Mouse (Mus musculus) lung, embryonic 14.5 days (tissue): ENCODE results near the gene Gm5767. TPM values are rescaled to one million over a fixed set of nuclear protein-coding genes. Genes with fewer than 3 reads are reported as not detected.

ENCODE experiments used
- ATAC-seq: fragments of 200-750 bp; cut with Nextera tagmentation; 2 replicates; pipeline ENCODE4 v1.8.0; 2017; ENCODE audit warnings: mild to moderate bottlenecking, moderate TSS enrichment, moderate library complexity; ENCODE audit not compliant: insufficient read depth
- DNase-seq: peaks from one replicate; pipeline ENCODE4 v3.0.0-alpha.2; 2015
- H3K27ac ChIP-seq: fragments of 300-500 bp; sonication (generic); 2 replicates; pipeline ENCODE4 v1.5.1; 2014; ENCODE audit warnings: low read depth, mild to moderate bottlenecking, moderate library complexity
- H3K27me3 ChIP-seq: fragments of 300-500 bp; sonication (generic); 2 replicates; pipeline ENCODE4 v1.6.1; 2014; ENCODE audit warnings: low read length, control low read depth; ENCODE audit not compliant: insufficient read depth
- H3K36me3 ChIP-seq: fragments of 300-500 bp; sonication (generic); 2 replicates; pipeline ENCODE4 v1.6.1; 2014; ENCODE audit warnings: control low read depth; ENCODE audit not compliant: insufficient read depth
- H3K4me1 ChIP-seq: fragments of 300-500 bp; sonication (generic); 2 replicates; pipeline ENCODE4 v1.6.1; 2014; ENCODE audit warnings: antibody characterized with exemption, control low read depth; ENCODE audit not compliant: insufficient read depth
- H3K4me2 ChIP-seq: fragments of 300-500 bp; sonication (generic); 2 replicates; pipeline ENCODE4 v1.6.1; 2014; ENCODE audit warnings: mild to moderate bottlenecking
- H3K4me3 ChIP-seq: fragments of 300-500 bp; sonication (generic); 2 replicates; pipeline ENCODE4 v1.5.1; 2014; ENCODE audit warnings: low read depth, low read length
- H3K9ac ChIP-seq: fragments of 300-500 bp; sonication (generic); 2 replicates; pipeline ENCODE4 v1.6.1; 2014
- H3K9me3 ChIP-seq: fragments of 300-500 bp; sonication (generic); 2 replicates; pipeline ENCODE4 v1.6.1; 2016; ENCODE audit warnings: low read depth, low read length, control low read depth
- CTCF ChIP-seq: IDR thresholded peaks from 2 replicates; pipeline ENCODE4 v1.5.1; 2016; ENCODE audit warnings: antibody characterized with exemption, low read depth
- WGBS: fragments of 180-500 bp; shearing (Covaris S2); extraction: QIAGEN DNeasy Blood & Tissue Kit; methylation state at CpG from one replicate; pipeline ENCODE4 v1.1.7; 2014; 5-methylcytosine and 5-hydroxymethylcytosine counted together
- polyA plus RNA-seq: library from polyadenylated mRNA; unstranded; fragments of >200 nt; fragmentation: Nextera tagmentation; extraction: Ambion mirVana; gene quantifications from 2 replicates; pipeline ENCODE4 v1.2.1, GENCODE M21; 2014

Gm5767 gene
- polyA plus RNA-seq, 1 experiment from 2014 or later: not detected

DNA sequence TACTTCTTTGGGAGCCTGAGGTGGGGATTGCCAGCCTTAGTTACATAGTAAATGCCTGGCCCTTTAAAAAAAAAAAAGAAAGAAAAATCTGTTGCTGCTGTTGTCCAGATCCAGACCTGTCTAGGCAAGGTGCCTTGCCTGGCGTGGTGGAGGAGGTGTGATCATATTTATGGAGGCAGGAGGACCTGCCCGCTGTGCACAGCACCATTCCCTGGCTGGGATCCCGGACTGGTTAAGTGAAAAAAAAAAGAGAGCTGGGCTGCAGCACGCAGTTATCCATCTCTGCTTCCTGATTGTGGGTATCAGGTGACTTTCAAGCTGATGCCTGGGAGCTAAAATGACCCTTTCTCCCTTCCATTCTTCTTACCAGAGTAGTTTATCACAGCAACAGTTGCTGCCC lies 4.5 kb downstream of the Gm5767 start:
- H3K27me3 ChIP-seq: no peaks in the 10 kb centered on the region
- DNase-seq: no peak

DNA sequence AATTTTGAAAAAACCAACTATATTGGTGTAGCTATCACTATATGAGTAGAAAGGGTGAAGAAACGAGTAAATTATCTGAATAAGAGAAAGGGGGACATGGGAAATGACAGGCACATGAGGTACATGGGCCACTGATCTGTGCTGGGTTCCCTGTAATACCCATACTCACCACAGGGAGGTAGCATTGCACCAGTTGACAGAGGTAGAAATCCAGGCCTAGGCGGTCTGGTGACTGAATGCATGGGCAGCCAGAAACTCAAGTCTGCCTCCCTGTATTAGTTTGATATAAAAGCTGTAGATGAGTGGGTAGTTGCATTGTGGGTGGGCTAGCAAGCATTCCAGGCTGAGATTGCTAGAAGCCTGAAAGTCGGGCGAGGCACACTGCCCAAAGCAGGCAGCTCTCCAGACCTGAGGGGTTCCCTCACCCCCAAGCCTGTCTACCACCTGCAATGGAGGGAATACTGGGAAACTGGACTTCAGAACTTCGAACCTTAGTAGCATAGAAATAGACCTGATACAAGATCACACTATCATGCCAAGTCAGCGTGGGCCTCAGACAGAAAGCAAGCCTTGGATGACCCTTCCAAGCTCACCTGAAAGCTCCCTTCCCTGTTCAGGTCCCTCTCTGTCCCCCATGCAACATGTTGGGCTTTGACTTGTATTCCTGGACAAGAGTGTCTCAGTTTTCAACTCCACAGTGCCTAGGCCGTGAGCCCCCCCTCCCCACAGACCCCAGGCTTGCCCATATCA lies 5.7 kb downstream of the Gm5767 start:
- 63% methylated on average over 7 of the region's 7 CpGs for WGBS
- peak; percentile 68 for ATAC-seq
- no peak overlapping the region; the same call in 1 of the 2 replicates for H3K4me2 ChIP-seq

More for the DNA sequence above, 4.5 kb downstream of the Gm5767 start:
- Histone ChIP-seq H3K4me1 (no peaks in the 10 kb centered on the region), H3K27ac (no peak overlapping the region), H3K9me3 (no peaks in the 10 kb centered on the region), H3K4me3 (no peak overlapping the region), H3K9ac (no peak overlapping the region), H3K36me3 (peaks cover 29% of the 10 kb centered on the region), H3K4me2 (no peak overlapping the region)
- TF ChIP-seq CTCF: no peak
- no peak for ATAC-seq
- WGBS: 55% methylated on average over 4 of the region's 4 CpGs

DNA sequence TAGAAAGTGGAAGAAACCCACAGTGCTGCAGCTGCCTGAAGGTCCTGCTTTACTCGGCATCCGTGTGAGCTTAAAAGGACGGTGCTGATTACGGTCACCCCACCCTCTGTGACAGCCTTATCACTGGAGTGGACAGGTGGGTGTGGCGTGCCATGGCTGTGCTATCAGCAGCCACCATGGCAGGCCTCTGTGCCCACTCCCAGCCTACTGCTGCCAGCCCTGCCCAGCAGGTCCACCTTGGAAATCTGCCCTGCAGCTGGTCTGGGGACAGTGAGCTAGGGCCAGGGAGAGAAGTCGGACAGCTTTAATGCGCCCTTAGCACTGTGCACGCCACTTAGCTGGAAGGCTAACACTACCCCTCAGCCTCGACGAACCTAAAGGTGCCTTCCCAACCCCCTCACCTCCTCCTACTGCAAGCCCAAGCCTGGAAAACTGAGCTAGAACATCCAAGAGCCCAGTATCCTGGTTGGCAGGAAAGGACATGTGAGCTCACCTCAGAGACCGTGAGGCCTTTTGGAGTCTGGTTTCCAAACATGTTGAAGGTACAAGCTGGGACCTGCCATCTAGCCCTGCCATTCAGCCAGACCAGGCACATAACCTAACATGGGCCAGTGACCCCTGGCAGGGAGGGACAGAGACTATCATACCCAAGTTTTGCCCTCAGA lies 6.4 kb downstream of the Gm5767 start:
- WGBS: 69% methylated on average over 11 of the region's 11 CpGs
- no peak for TF ChIP-seq CTCF
- Histone ChIP-seq H3K4me3 (no peak overlapping the region), H3K36me3 (peaks cover 48% of the 10 kb centered on the region), H3K27me3 (no peaks in the 10 kb centered on the region), H3K4me2 (no peak overlapping the region; the same call in 1 of the 2 replicates), H3K9me3 (no peaks in the 10 kb centered on the region), H3K27ac (no peak overlapping the region; the same call in 1 of the 2 replicates), H3K9ac (no peak overlapping the region; the same call in 1 of the 2 replicates), H3K4me1 (no peaks in the 10 kb centered on the region)
- DNase-seq (no peak), ATAC-seq (peak; percentile 68)

More for the DNA sequence above, 5.7 kb downstream of the Gm5767 start:
- no peaks in the 10 kb centered on the region for H3K4me1 ChIP-seq
- peak; percentile 82 for DNase-seq
- no peaks in the 10 kb centered on the region for H3K27me3 ChIP-seq
- no peak overlapping the region for H3K27ac ChIP-seq
- no peaks in the 10 kb centered on the region for H3K9me3 ChIP-seq
- peak; percentile 92 for TF ChIP-seq CTCF
- no peak overlapping the region for H3K9ac ChIP-seq
- H3K36me3 ChIP-seq: peaks cover 41% of the 10 kb centered on the region
- no peak overlapping the region for H3K4me3 ChIP-seq

DNA sequence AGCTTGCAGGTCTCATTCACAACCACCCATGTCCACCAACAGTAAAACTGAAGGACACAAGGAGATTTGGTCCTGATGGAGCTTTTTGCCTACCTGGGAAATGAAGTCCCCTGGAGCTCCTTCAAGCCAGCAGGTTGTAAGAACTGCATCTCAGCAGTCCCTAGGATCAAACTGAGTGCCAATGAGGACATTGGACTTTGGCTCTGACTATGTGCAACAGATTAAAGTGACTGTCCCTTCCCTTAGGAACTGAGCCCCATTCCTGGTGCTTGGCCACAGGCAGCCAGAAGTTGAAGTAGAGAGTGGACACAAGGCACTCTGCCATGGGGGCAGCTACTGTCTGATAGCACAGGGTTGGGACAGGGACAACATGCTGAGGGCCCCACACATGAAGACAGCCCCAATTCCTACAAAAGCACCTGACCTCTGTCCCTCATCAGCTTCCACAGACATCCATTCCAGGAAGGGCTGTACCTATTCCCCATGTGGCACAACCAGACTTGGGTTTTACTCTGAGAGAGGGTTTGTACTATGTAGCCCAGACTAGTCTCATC lies 7.1 kb downstream of the Gm5767 start:
- Histone ChIP-seq H3K27me3 (no peaks in the 10 kb centered on the region), H3K9ac (no peak overlapping the region; the same call in 1 of the 2 replicates), H3K36me3 (peaks cover 54% of the 10 kb centered on the region), H3K4me2 (no peak overlapping the region), H3K4me3 (no peak overlapping the region), H3K4me1 (no peaks in the 10 kb centered on the region), H3K9me3 (no peaks in the 10 kb centered on the region), H3K27ac (no peak overlapping the region; the same call in 1 of the 2 replicates)
- DNase-seq: no peak
- no peak for ATAC-seq
- TF ChIP-seq CTCF: no peak

DNA sequence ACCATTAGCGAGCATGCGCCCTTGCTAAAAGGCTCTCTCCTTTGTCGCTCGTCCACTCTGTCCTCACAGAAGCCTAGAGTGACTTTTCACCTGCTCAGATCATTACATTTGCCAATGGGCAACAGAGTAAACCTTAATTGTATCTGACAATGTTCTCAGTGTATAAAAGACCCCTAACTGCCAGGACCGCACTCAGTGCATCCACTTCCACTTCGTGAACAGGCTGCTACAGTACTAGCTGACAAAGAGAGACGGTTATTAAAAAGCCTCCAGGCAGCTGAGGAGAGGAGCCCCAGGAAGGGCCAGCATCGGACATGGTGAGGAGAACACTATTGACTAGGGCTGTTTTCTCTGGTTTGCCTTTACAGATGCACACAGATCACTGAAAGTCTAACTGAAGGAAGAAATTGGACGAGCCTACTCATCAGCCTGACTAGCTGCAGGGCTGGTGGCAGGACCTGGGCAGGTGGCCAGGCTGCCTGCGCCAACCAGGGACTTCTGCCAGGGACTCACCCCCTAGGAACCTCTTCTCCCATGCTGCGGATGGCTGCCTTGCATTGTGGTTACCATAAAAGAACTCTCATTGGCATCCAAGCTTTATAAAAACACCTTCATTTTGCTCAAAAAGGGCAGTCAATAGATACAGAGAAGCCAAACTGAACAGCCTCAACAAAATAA lies 9.5 kb downstream of the Gm5767 start:
- H3K9me3 ChIP-seq: no peaks in the 10 kb centered on the region
- H3K9ac ChIP-seq: no peak overlapping the region
- TF ChIP-seq CTCF: no peak
- DNase-seq (no peak), ATAC-seq (no peak)
- peaks cover 75% of the 10 kb centered on the region for H3K36me3 ChIP-seq
- WGBS: 89% methylated on average over 11 of the region's 11 CpGs
- H3K4me2 ChIP-seq: no peak overlapping the region
- H3K27ac ChIP-seq: no peak overlapping the region
- no peak overlapping the region for H3K4me3 ChIP-seq
- no peaks in the 10 kb centered on the region for H3K4me1 ChIP-seq
- no peaks in the 10 kb centered on the region for H3K27me3 ChIP-seq

DNA sequence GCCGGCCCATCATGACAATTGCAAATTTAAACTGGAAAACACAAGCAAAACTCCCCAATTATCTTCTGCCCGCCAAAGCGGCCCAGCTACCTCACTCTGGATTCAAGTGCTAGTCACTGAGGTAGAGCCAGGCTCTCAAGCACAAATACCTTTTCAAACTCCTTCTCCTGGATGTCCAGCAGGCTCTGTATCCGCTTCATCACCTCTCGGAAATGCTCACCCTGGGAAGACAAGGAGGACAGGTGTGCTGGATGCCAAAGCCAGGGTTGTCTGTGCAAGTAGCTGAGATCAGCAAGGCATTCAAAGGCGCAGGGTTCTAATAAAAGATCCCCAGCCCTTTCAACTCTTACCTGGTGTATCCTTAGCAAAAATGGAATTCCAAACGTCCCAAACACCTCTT lies 10.6 kb downstream of the Gm5767 start:
- no peak for DNase-seq
- H3K9me3 ChIP-seq: no peaks in the 10 kb centered on the region
- no peak for ATAC-seq
- no peak overlapping the region for H3K4me3 ChIP-seq
- no peak overlapping the region for H3K4me2 ChIP-seq
- no peak for TF ChIP-seq CTCF
- H3K9ac ChIP-seq: no peak overlapping the region
- H3K4me1 ChIP-seq: no peaks in the 10 kb centered on the region
- no peak overlapping the region for H3K27ac ChIP-seq
- H3K27me3 ChIP-seq: no peaks in the 10 kb centered on the region
- H3K36me3 ChIP-seq: peaks cover 85% of the 10 kb centered on the region
- WGBS: 89% methylated on average over 7 of the region's 7 CpGs
